Mouse (Mus musculus): Measurements from ENCODE around the gene Jakmip3. TPM values are rescaled to one million over a fixed set of nuclear protein-coding genes. Genes with fewer than 3 reads are reported as not detected.

The Jakmip3 gene
- polyA plus RNA-seq, 1 experiment from 2014 or later: 5.1 TPM

- Histone ChIP-seq H3K27me3 (no peaks in the 10 kb centered on the region), H3K36me3 (no peaks in the 10 kb centered on the region), H3K4me2 (no peak overlapping the region), H3K4me3 (no peak overlapping the region), H3K9me3 (no peaks in the 10 kb centered on the region), H3K9ac (no peak overlapping the region), H3K27ac (no peak overlapping the region), H3K4me1 (replicated peaks) (no peaks in the 10 kb centered on the region)
- WGBS: 88% methylated on average over 7 of the region's 7 CpGs
- ATAC-seq (ENCODE audit: low FRiP score): no peak
These were observed 15.3 kb downstream of the Jakmip3 start for GRCm38 (mm10) chr7:138955787-138956186.

- Histone ChIP-seq H3K27me3 (no peaks in the 10 kb centered on the region), H3K4me3 (no peak overlapping the region), H3K27ac (no peak overlapping the region), H3K4me2 (no peak overlapping the region), H3K9me3 (no peaks in the 10 kb centered on the region), H3K4me1 (replicated peaks) (no peaks in the 10 kb centered on the region), H3K9ac (no peak overlapping the region), H3K36me3 (no peaks in the 10 kb centered on the region)
- ATAC-seq (ENCODE audit: low FRiP score): no peak
- 85% methylated on average over 6 of the region's 6 CpGs for WGBS
These were observed 16.6 kb downstream of the Jakmip3 start for GRCm38 (mm10) chr7:138957106-138957505.

GRCm38 (mm10) chr7:138959747-138960146 lies 19.2 kb downstream of the Jakmip3 start:
- no peak for ATAC-seq (ENCODE audit: low FRiP score)
- H3K9ac ChIP-seq: no peak overlapping the region
- no peak overlapping the region for H3K4me3 ChIP-seq
- H3K27me3 ChIP-seq: no peaks in the 10 kb centered on the region
- H3K4me1 ChIP-seq (replicated peaks): no peaks in the 10 kb centered on the region
- H3K36me3 ChIP-seq: no peaks in the 10 kb centered on the region
- H3K9me3 ChIP-seq: no peaks in the 10 kb centered on the region
- no peak overlapping the region for H3K4me2 ChIP-seq
- H3K27ac ChIP-seq: no peak overlapping the region
- 79% methylated on average over 5 of the region's 5 CpGs for WGBS

- H3K9me3 ChIP-seq: no peaks in the 10 kb centered on the region
- H3K4me2 ChIP-seq: no peak overlapping the region
- H3K4me1 ChIP-seq (replicated peaks): no peaks in the 10 kb centered on the region
- H3K9ac ChIP-seq: no peak overlapping the region
- no peak for ATAC-seq (ENCODE audit: low FRiP score)
- WGBS: 89% methylated on average over 5 of the region's 5 CpGs
- H3K27ac ChIP-seq: no peak overlapping the region
- H3K36me3 ChIP-seq: no peaks in the 10 kb centered on the region
- no peaks in the 10 kb centered on the region for H3K27me3 ChIP-seq
- H3K4me3 ChIP-seq: no peak overlapping the region
These were observed 23.2 kb downstream of the Jakmip3 start for GRCm38 (mm10) chr7:138963756-138964155.

DNA sequence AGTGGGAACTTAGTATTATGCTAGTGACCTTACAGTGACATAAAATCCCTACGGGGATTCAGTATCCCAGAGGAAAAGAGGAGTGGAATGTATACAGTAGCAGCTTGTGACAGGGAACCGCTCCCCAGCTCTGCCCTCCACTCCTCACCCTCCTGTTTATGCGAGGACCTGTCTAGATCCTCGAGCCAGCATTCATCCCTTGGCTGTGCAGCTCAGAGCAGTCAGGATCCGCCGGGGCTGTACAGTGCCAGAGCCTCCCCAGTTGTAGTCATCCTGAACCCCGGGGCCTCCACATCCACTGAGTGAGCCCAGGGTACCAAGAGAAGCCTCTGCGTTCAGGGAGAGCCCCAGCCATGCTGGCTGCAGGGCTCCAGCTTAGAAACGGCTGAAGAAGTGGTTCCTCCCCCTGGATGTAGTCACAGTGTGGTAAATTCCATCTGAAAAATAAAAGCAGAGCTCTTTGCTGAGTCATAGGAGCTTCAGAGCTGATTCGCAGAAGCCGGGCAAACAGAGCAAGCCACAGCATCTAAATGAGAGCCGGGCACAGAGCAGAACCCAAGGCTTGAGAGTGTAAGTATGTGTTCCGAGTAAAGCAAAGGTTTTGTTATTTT lies 27.6 kb downstream of the Jakmip3 start:
- Histone ChIP-seq H3K27me3 (0 out of 2 replicates have a peak, but pooled peaks cover 3% of the 10 kb centered on the region), H3K4me3 (no peak overlapping the region), H3K4me1 (replicated peaks) (no peaks in the 10 kb centered on the region), H3K4me2 (no peak overlapping the region), H3K27ac (no peak overlapping the region), H3K36me3 (no peaks in the 10 kb centered on the region), H3K9me3 (no peaks in the 10 kb centered on the region), H3K9ac (no peak overlapping the region)
- ATAC-seq (ENCODE audit: low FRiP score): no peak
- WGBS: 70% methylated on average over 13 of the region's 13 CpGs

- no peak overlapping the region for H3K4me2 ChIP-seq
- ATAC-seq (ENCODE audit: low FRiP score): no peak
- H3K27me3 ChIP-seq: no peaks in the 10 kb centered on the region
- H3K4me3 ChIP-seq: no peak overlapping the region
- H3K4me1 ChIP-seq (replicated peaks): no peaks in the 10 kb centered on the region
- WGBS: 96% methylated on average over 7 of the region's 7 CpGs
- no peak overlapping the region for H3K27ac ChIP-seq
- H3K9me3 ChIP-seq: no peaks in the 10 kb centered on the region
- H3K36me3 ChIP-seq: no peaks in the 10 kb centered on the region
- no peak overlapping the region for H3K9ac ChIP-seq
These were observed 37.0 kb downstream of the Jakmip3 start for GRCm38 (mm10) chr7:138977510-138977909.

GRCm38 (mm10) chr7:138984576-138984975 lies 44.0 kb downstream of the Jakmip3 start:
- H3K36me3 ChIP-seq: no peaks in the 10 kb centered on the region
- H3K4me1 ChIP-seq (replicated peaks): peaks cover 8% of the 10 kb centered on the region; the same call in 1 of the 2 replicates
- no peak for ATAC-seq (ENCODE audit: low FRiP score)
- H3K27ac ChIP-seq: no peak overlapping the region
- no peaks in the 10 kb centered on the region for H3K9me3 ChIP-seq
- no peak overlapping the region for H3K4me2 ChIP-seq
- no peak overlapping the region for H3K4me3 ChIP-seq
- no peak overlapping the region for H3K9ac ChIP-seq
- H3K27me3 ChIP-seq: no peaks in the 10 kb centered on the region
- WGBS: 83% methylated on average over 6 of the region's 6 CpGs

GRCm38 (mm10) chr7:138989156-138989555 lies 48.6 kb downstream of the Jakmip3 start:
- Histone ChIP-seq H3K36me3 (no peaks in the 10 kb centered on the region), H3K4me2 (no peak overlapping the region), H3K27me3 (no peaks in the 10 kb centered on the region), H3K9ac (no peak overlapping the region), H3K9me3 (no peaks in the 10 kb centered on the region), H3K4me1 (replicated peaks) (peaks cover 8% of the 10 kb centered on the region; the same call in 1 of the 2 replicates), H3K27ac (no peak overlapping the region), H3K4me3 (no peak overlapping the region)
- no peak for ATAC-seq (ENCODE audit: low FRiP score)
- WGBS: 78% methylated on average over 9 of the region's 9 CpGs

- no peak overlapping the region for H3K4me3 ChIP-seq
- no peaks in the 10 kb centered on the region for H3K36me3 ChIP-seq
- no peak overlapping the region for H3K4me2 ChIP-seq
- no peak overlapping the region for H3K27ac ChIP-seq
- no peak for ATAC-seq (ENCODE audit: low FRiP score)
- H3K4me1 ChIP-seq (replicated peaks): peaks cover 16% of the 10 kb centered on the region
- no peak overlapping the region for H3K9ac ChIP-seq
- H3K9me3 ChIP-seq: no peaks in the 10 kb centered on the region
- H3K27me3 ChIP-seq: no peaks in the 10 kb centered on the region
- WGBS: 90% methylated on average over 9 of the region's 9 CpGs
These were observed 62.2 kb downstream of the Jakmip3 start for GRCm38 (mm10) chr7:139002692-139003091.

- no peaks in the 10 kb centered on the region for H3K9me3 ChIP-seq
- H3K27me3 ChIP-seq: no peaks in the 10 kb centered on the region
- H3K4me1 ChIP-seq (replicated peaks): peaks cover 13% of the 10 kb centered on the region
- H3K27ac ChIP-seq: no peak overlapping the region
- 53% methylated on average over 9 of the region's 9 CpGs for WGBS
- no peak for ATAC-seq (ENCODE audit: low FRiP score)
- no peak overlapping the region for H3K4me2 ChIP-seq
- H3K4me3 ChIP-seq: no peak overlapping the region
- no peak overlapping the region for H3K9ac ChIP-seq
- H3K36me3 ChIP-seq: no peaks in the 10 kb centered on the region
These were observed 62.7 kb downstream of the Jakmip3 start for GRCm38 (mm10) chr7:139003250-139003649.

DNA sequence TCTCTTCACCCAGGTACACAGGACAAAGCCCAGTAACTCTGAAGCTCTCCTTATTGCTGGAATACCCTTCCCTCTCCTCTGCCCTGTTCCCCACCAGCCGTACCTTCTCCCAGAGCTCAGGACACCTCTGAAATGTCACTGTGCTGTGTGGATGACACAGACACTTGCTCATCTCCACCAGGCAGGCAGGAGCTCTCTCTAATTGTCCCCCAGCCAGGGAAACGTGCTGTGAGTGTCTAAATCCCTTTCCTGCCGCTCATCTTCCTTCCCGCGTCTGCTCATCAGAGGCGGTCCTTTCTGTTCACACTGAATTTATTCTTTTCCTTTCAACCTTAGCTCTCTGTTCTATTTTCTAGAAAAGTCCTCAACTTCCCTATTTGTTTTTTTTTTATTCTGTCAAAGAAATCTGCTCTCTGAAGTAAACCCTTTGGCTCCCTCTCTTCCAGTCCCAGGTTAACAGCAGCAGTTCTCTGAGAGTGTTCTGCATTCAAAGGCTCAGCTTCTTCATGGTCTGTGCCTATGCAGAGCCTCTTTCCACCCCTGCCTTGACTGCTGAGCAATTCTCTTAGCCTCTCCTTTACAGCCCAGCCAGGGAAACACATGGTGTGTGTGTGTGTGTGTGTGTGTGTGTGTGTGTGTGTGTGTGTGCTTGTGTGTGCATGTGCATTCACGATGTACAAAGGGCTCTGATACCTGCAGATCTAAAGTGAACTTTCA lies 69.4 kb downstream of the Jakmip3 start:
- peaks cover 4% of the 10 kb centered on the region; the same call in 1 of the 2 replicates for H3K4me1 ChIP-seq (replicated peaks)
- peak overlapping the region; percentile 66; the same call in 1 of the 2 replicates for H3K27ac ChIP-seq
- H3K9ac ChIP-seq: no peak overlapping the region
- no peak overlapping the region for H3K4me2 ChIP-seq
- H3K27me3 ChIP-seq: 0 out of 2 replicates have a peak, but pooled peaks cover 3% of the 10 kb centered on the region
- 67% methylated on average over 7 of the region's 7 CpGs for WGBS
- no peaks in the 10 kb centered on the region for H3K36me3 ChIP-seq
- H3K4me3 ChIP-seq: no peak overlapping the region
- no peak for ATAC-seq (ENCODE audit: low FRiP score)
- H3K9me3 ChIP-seq: no peaks in the 10 kb centered on the region

DNA sequence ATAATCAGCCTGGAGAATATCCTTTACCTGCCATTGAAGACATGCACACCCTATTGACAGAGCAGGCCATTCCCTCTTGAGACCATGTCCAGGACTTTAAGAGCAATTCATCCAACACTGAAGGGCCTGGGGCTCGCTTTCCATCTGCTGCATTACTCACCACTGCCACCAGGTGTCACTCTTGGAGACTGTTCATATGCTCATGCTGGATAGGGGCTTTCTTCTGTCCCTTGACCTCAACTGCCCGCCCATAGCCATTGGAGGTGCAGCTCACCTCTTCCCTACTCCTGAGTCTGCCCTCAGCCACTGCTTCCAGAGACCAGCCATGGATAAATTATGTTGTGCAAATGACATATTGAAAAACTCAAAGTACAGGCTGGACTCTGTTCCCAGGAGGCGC lies 70.5 kb downstream of the Jakmip3 start:
- Histone ChIP-seq H3K4me3 (no peak overlapping the region), H3K4me2 (no peak overlapping the region), H3K27me3 (0 out of 2 replicates have a peak, but pooled peaks cover 3% of the 10 kb centered on the region), H3K36me3 (no peaks in the 10 kb centered on the region), H3K27ac (no peak overlapping the region), H3K4me1 (replicated peaks) (peaks cover 4% of the 10 kb centered on the region; the same call in 1 of the 2 replicates), H3K9me3 (no peaks in the 10 kb centered on the region), H3K9ac (no peak overlapping the region)
- no peak for ATAC-seq (ENCODE audit: low FRiP score)
- 34% methylated on average over 3 of the region's 3 CpGs for WGBS

GRCm38 (mm10) chr7:139011586-139011985 lies 71.1 kb downstream of the Jakmip3 start:
- 93% methylated on average over 2 of the region's 2 CpGs for WGBS
- Histone ChIP-seq H3K27ac (no peak overlapping the region), H3K4me3 (no peak overlapping the region)

More at GRCm38 (mm10) chr7:139011586-139011985, 71.1 kb downstream of the Jakmip3 start:
- H3K27me3 ChIP-seq: 0 out of 2 replicates have a peak, but pooled peaks cover 3% of the 10 kb centered on the region
- H3K4me1 ChIP-seq (replicated peaks): peaks cover 4% of the 10 kb centered on the region; the same call in 1 of the 2 replicates
- no peaks in the 10 kb centered on the region for H3K9me3 ChIP-seq
- no peak for ATAC-seq (ENCODE audit: low FRiP score)
- H3K4me2 ChIP-seq: no peak overlapping the region
- H3K36me3 ChIP-seq: no peaks in the 10 kb centered on the region
- no peak overlapping the region for H3K9ac ChIP-seq

Data from hindbrain, embryonic 13.5 days (tissue).